8 mouse cellular contexts compared by ENCODE assay signal in the genomic region with DNA sequence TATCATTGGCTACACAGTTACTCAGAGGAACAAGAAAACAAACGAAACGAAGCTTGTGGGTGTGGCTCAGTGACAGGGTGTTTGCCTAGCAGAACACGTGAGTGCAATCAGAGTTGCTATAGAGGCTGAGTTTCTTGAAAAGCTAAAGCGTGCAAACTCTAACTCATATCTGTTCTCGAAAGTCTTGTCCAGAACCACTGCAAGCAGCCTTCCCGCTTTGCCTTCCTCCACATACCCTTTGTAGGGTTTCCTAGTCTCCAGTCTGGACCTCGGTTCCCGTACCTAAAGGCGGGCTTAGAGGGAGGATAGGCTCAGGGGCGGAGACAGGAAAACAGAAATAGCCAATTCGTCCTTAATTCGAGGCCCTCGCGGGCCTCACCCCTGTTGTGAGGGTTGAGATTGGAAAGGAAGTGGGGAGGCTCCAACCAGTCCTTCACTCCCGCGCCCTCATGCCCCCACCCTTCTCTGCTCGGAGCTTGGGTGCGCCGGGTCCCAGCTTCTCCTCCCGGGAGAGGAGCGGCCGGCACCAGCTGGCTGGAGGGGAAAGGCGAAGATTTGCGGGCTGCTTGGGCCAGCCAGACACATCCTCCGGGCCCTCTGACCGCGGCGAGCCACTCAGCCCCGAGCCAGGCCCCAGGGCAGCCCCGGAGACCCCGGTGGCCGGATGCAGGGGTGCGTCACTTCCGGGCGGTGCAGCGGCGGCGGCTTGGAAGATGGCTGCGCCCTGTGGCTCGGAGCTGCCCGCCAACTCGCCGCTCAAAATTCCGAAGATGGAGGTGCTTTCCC. TPM values are rescaled to one million over a fixed set of nuclear protein-coding genes. Genes with fewer than 3 reads are reported as not detected.
A peak's percentile ranks its signal among the peaks of the same experiment; 100 is the strongest.
DNase-seq lines count a peak whose midpoint lies in the region; ATAC-seq and TF ChIP-seq lines count a peak whose summit lies in the region.

A gene (plus strand): TSS at position 709 of the 786 bp plus-strand sequence.

- DNase-seq in ES-CJ7 (ENCODE audit: low read depth, low spot score): peak; percentile 77
- DNase-seq in cerebellum, adult 11-12 months: peak; percentile 87
- peak; percentile 91 to 95 for DNase-seq in heart, postnatal 36 days
- DNase-seq in layer of hippocampus, adult 2 months (ENCODE audit: low spot score in 2 of 2): peak; percentile 79 to 89
- peak; percentile 93 for DNase-seq in lung, embryonic 14.5 days
- peak; percentile 88 for DNase-seq in thymus, adult 2 months

- ATAC-seq in forebrain, embryonic 16.5 days: peak; percentile 96
- peak; percentile 97 for ATAC-seq in lung, embryonic 14.5 days (ENCODE audit: insufficient read depth)

- intact Hi-C loops in heart, postnatal 36 days (cut with DNase I): loop anchor here (1.0 to 2.0 kb wide), 2 partner anchors 26 to 38 kb away; no protein-coding TSS in a partner anchor

- H3K36me3 ChIP-seq in forebrain, embryonic 16.5 days (ENCODE audit: control insufficient read depth, insufficient read depth): no peaks in the 10 kb centered on the region
- 0 out of 2 replicates have a peak, but pooled peaks cover 3% of the 10 kb centered on the region for H3K36me3 ChIP-seq in lung, embryonic 14.5 days (ENCODE audit: insufficient read depth)
- no peaks in the 10 kb centered on the region for H3K36me3 ChIP-seq in thymus, adult 2 months (ENCODE audit: control insufficient read depth, insufficient read depth, low read length)

- peak within 1 kb of the TSS; percentile 91 for H3K4me3 ChIP-seq in forebrain, embryonic 16.5 days (replicated peaks; ENCODE audit: low read length)
- peak within 1 kb of the TSS; percentile 96 for H3K4me3 ChIP-seq in layer of hippocampus, adult 2 months
- peak within 1 kb of the TSS; percentile 99 for H3K4me3 ChIP-seq in lung, embryonic 14.5 days (ENCODE audit: low read depth, low read length)
- peak within 1 kb of the TSS; percentile 74 for H3K4me3 ChIP-seq in olfactory bulb, adult 2 months (ENCODE audit: insufficient read depth, low read depth, low read length)
- peak within 1 kb of the TSS; percentile 98 for H3K4me3 ChIP-seq in thymus, adult 2 months (ENCODE audit: control insufficient read depth, insufficient read depth, low read length)

- peak within 1 kb of the TSS; percentile 95 for H3K27ac ChIP-seq in forebrain, embryonic 16.5 days (ENCODE audit: low read length)
- peak within 1 kb of the TSS; percentile 97 for H3K27ac ChIP-seq in layer of hippocampus, adult 2 months
- peak within 1 kb of the TSS; percentile 99 for H3K27ac ChIP-seq in lung, embryonic 14.5 days (ENCODE audit: low read depth)
- H3K27ac ChIP-seq in olfactory bulb, adult 2 months (ENCODE audit: insufficient read depth, low read depth, low read length): peak within 1 kb of the TSS; percentile 88
- peak within 1 kb of the TSS; percentile 86 for H3K27ac ChIP-seq in thymus, adult 2 months (ENCODE audit: control insufficient read depth, insufficient read depth, low read length)

- peak; percentile 95 for TF ChIP-seq POLR2A in olfactory bulb, adult 2 months (IDR thresholded peaks at IDR 0.05; ENCODE audit: insufficient read depth, low read depth, low read length)
- TF ChIP-seq POLR2A in thymus, adult 2 months (IDR thresholded peaks at IDR 0.05; ENCODE audit: control insufficient read depth, extremely low read depth, insufficient read depth, low read length, poor library complexity): peak; percentile 74; the same call in 1 of the 2 replicates

- WGBS in forebrain, embryonic 16.5 days: under 1% methylated on average over 44 of the region's 44 CpGs
- WGBS in lung, embryonic 14.5 days: under 1% methylated on average over 37 of the region's 44 CpGs
- WGBS in olfactory bulb, adult 2 months: 0% methylated on average over 44 of the region's 44 CpGs
- WGBS in thymus, adult 2 months: under 1% methylated on average over 44 of the region's 44 CpGs

- peak within 1 kb of the TSS; percentile 87 for H3K4me2 ChIP-seq in forebrain, embryonic 16.5 days (ENCODE audit: low read length)
- peak within 1 kb of the TSS; percentile 62 for H3K4me2 ChIP-seq in lung, embryonic 14.5 days

- peak; percentile 37 for TF ChIP-seq CTCF in layer of hippocampus, adult 2 months (conservative IDR thresholded peaks at IDR 0.05)
- TF ChIP-seq CTCF in lung, embryonic 14.5 days (IDR thresholded peaks at IDR 0.05; ENCODE audit: low read depth): no peak
- no peak for TF ChIP-seq CTCF in olfactory bulb, adult 2 months (IDR thresholded peaks at IDR 0.05; ENCODE audit: insufficient read depth, low read depth, low read length)
- 0 out of 2 replicates have a peak, but pooled peaks have one; percentile 22 for TF ChIP-seq CTCF in thymus, adult 2 months (IDR thresholded peaks at IDR 0.05; ENCODE audit: borderline replicate concordance, control insufficient read depth, extremely low read depth, insufficient read depth, low read length, poor library complexity)

- H3K9me3 ChIP-seq in forebrain, embryonic 16.5 days (ENCODE audit: control insufficient read depth, low read length): no peaks in the 10 kb centered on the region
- H3K9me3 ChIP-seq in lung, embryonic 14.5 days (ENCODE audit: low read depth, low read length): no peaks in the 10 kb centered on the region

- peaks cover 17% of the 10 kb centered on the region for H3K4me1 ChIP-seq in forebrain, embryonic 16.5 days (replicated peaks; ENCODE audit: control insufficient read depth, insufficient read depth, low read length)
- no peaks in the 10 kb centered on the region for H3K4me1 ChIP-seq in lung, embryonic 14.5 days (ENCODE audit: insufficient read depth)
- H3K4me1 ChIP-seq in olfactory bulb, adult 2 months (ENCODE audit: control insufficient read depth, insufficient read depth, low read length): peaks cover 6% of the 10 kb centered on the region; the same call in 1 of the 2 replicates
- H3K4me1 ChIP-seq in thymus, adult 2 months (replicated peaks; ENCODE audit: control insufficient read depth, insufficient read depth, low read length): peaks cover 9% of the 10 kb centered on the region

- peak within 1 kb of the TSS; percentile 75 for H3K9ac ChIP-seq in forebrain, embryonic 16.5 days (replicated peaks; ENCODE audit: low read depth, low read length)
- H3K9ac ChIP-seq in lung, embryonic 14.5 days: peak within 1 kb of the TSS; percentile 93

- no peaks in the 10 kb centered on the region for H3K27me3 ChIP-seq in forebrain, embryonic 16.5 days (replicated peaks; ENCODE audit: control insufficient read depth, insufficient read depth, low read length)
- H3K27me3 ChIP-seq in lung, embryonic 14.5 days (ENCODE audit: insufficient read depth, low read length): no peaks in the 10 kb centered on the region
- no peaks in the 10 kb centered on the region for H3K27me3 ChIP-seq in thymus, adult 2 months (ENCODE audit: control insufficient read depth, insufficient read depth, low read length)

RNA-seq across cellular contexts. Expression of the gene that starts here (rescaled TPM):
- polyA plus RNA-seq in forebrain, embryonic 16.5 days (2015; fragmentation: Nextera tagmentation; extraction: Ambion mirVana): 34.0 and 34.8 TPM in 2 replicates
- total RNA-seq in heart, postnatal 36 days (2021): 1 to 10 TPM; 6.7 to 6.9 TPM
- 10 to 100 TPM; 20.5 to 25.6 TPM for total RNA-seq in layer of hippocampus, adult 2 months (2021)
- polyA plus RNA-seq in lung, embryonic 14.5 days (2014; fragmentation: Nextera tagmentation; extraction: Ambion mirVana): 32.4 and 35.7 TPM in 2 replicates
- polyA plus RNA-seq in olfactory bulb, adult 2 months (2012; ENCODE audit: insufficient read depth, insufficient read length, low replicate concordance, missing spikeins): not detected in 2 replicates
- polyA plus RNA-seq in thymus, adult 2 months (2012; rRNA removed): 42.8 and 42.9 TPM in 2 replicates

Comparison
In these comparisons a context has a peak if more than half of its experiments do, and no peak if none do; other contexts are left out.
1. Peak in every context shown above with its lines: DNase-seq, ATAC-seq, H3K4me3 ChIP-seq and H3K27ac ChIP-seq.
2. CTCF ChIP-seq: peak in layer of hippocampus, adult 2 months (single experiment) and thymus, adult 2 months (single experiment); none in lung, embryonic 14.5 days (single experiment) and olfactory bulb, adult 2 months (single experiment).